Mouse (Mus musculus): Measurements from ENCODE around the gene Yeats2.

Gene Yeats2

GRCm38 (mm10) chr16:20192043-20192442, 51.2 kb downstream of the Yeats2 start:
- DNase-seq: no peak

GRCm38 (mm10) chr16:20195546-20195945, 54.7 kb downstream of the Yeats2 start:
- DNase-seq: no peak

GRCm38 (mm10) chr16:20196962-20197361, 56.1 kb downstream of the Yeats2 start:
- DNase-seq: no peak

GRCm38 (mm10) chr16:20199501-20200201, 58.8 kb downstream of the Yeats2 start:
- DNase-seq: no peak

GRCm38 (mm10) chr16:20213591-20214226, 72.8 kb downstream of the Yeats2 start:
- DNase-seq: peak in 1 of 2 experiments; percentile 31

- DNase-seq: no peak
These were observed 81.9 kb downstream of the Yeats2 start for GRCm38 (mm10) chr16:20222726-20223125.

- DNase-seq: no peak
These were observed 85.8 kb downstream of the Yeats2 start for GRCm38 (mm10) chr16:20226676-20227075.

GRCm38 (mm10) chr16:20227504-20227903, 86.6 kb downstream of the Yeats2 start:
- DNase-seq: no peak

- no peak for DNase-seq
These were observed 87.3 kb downstream of the Yeats2 start for GRCm38 (mm10) chr16:20228167-20228566.

GRCm38 (mm10) chr16:20234406-20234805, 93.5 kb downstream of the Yeats2 start:
- no peak for DNase-seq

- no peak for DNase-seq
These were observed 96.6 kb downstream of the Yeats2 start for GRCm38 (mm10) chr16:20237426-20237825.

GRCm38 (mm10) chr16:20238646-20239045, 97.8 kb downstream of the Yeats2 start:
- DNase-seq: no peak

- DNase-seq: peak in 1 of 2 experiments; percentile 5
These were observed 99.9 kb downstream of the Yeats2 start, which contains the start of gene Map6d1 for GRCm38 (mm10) chr16:20240468-20241414. Map6d1 (minus strand) TSS chr16:20241358.

- no peak for DNase-seq
These were observed 106.2 kb downstream of the Yeats2 start for GRCm38 (mm10) chr16:20247103-20247502.

GRCm38 (mm10) chr16:20248442-20249174, 107.7 kb downstream of the Yeats2 start:
- no peak for DNase-seq

- no peak for DNase-seq
These were observed 117.1 kb downstream of the Yeats2 start for GRCm38 (mm10) chr16:20257926-20258325.

- no peak for DNase-seq
These were observed 124.2 kb downstream of the Yeats2 start for GRCm38 (mm10) chr16:20265089-20265488.

GRCm38 (mm10) chr16:20271339-20271738, 130.5 kb downstream of the Yeats2 start:
- no peak for DNase-seq

- no peak for DNase-seq
These were observed 132.1 kb downstream of the Yeats2 start for GRCm38 (mm10) chr16:20272994-20273393.

- DNase-seq: no peak
These were observed 138.5 kb downstream of the Yeats2 start for GRCm38 (mm10) chr16:20279395-20279794.

GRCm38 (mm10) chr16:20280238-20280637, 139.4 kb downstream of the Yeats2 start:
- DNase-seq: no peak
